Mouse (Mus musculus) neural tube, embryonic 15.5 days (tissue): Measurements from ENCODE around the gene Comtd1. TPM values are rescaled to one million over a fixed set of nuclear protein-coding genes. Genes with fewer than 3 reads are reported as not detected.

Source experiments
- ATAC-seq: fragments of 200-750 bp; cut with Nextera tagmentation; 2 replicates; pipeline ENCODE4 v1.8.0; 2017; ENCODE audit warnings: mild to moderate bottlenecking, moderate TSS enrichment, moderate library complexity; ENCODE audit not compliant: low FRiP score
- H3K27ac ChIP-seq: fragments of 300-500 bp; sonication (generic); replicated peaks from 2 replicates; pipeline ENCODE4 v1.5.1; 2015; ENCODE audit warnings: mild to moderate bottlenecking, inconsistent platforms
- H3K27me3 ChIP-seq: fragments of 300-500 bp; sonication (generic); replicated peaks from 2 replicates; pipeline ENCODE4 v1.6.1; 2015; ENCODE audit warnings: inconsistent platforms
- H3K36me3 ChIP-seq: fragments of 300-500 bp; sonication (generic); 2 replicates; pipeline ENCODE4 v1.6.1; 2015; ENCODE audit warnings: inconsistent platforms
- H3K4me1 ChIP-seq: fragments of 300-500 bp; sonication (generic); 2 replicates; pipeline ENCODE4 v1.6.1; 2015; ENCODE audit warnings: inconsistent platforms
- H3K4me2 ChIP-seq: fragments of 300-500 bp; sonication (generic); 2 replicates; pipeline ENCODE4 v1.6.1; 2015; ENCODE audit warnings: inconsistent platforms, mild to moderate bottlenecking, moderate library complexity
- H3K4me3 ChIP-seq: fragments of 300-500 bp; sonication (generic); replicated peaks from 2 replicates; pipeline ENCODE4 v1.5.1; 2015; ENCODE audit warnings: mild to moderate bottlenecking, inconsistent platforms
- H3K9ac ChIP-seq: fragments of 300-500 bp; sonication (generic); replicated peaks from 2 replicates; pipeline ENCODE4 v1.6.1; 2015; ENCODE audit warnings: mild to moderate bottlenecking, inconsistent platforms
- H3K9me3 ChIP-seq: fragments of 300-500 bp; sonication (generic); replicated peaks from 2 replicates; pipeline ENCODE4 v1.6.1; 2016; ENCODE audit warnings: inconsistent platforms
- WGBS: fragments of 180-500 bp; shearing (Covaris S2); methylation state at CpG from one replicate; pipeline ENCODE4 v1.1.7; 2015; ENCODE audit warnings: mixed read lengths; 5-methylcytosine and 5-hydroxymethylcytosine counted together
- polyA plus RNA-seq: library from polyadenylated mRNA; unstranded; fragments of >200 nt; fragmentation: Nextera tagmentation; extraction: Ambion mirVana; gene quantifications from 2 replicates; pipeline ENCODE4 v1.2.1, GENCODE M21; 2015

Comtd1 gene
- 52.8 and 59.0 TPM in 2 replicates for polyA plus RNA-seq

GRCm38 (mm10) chr14:21848166-21849154 lies at the start of gene Comtd1:
Gene Comtd1 (minus strand): TSS chr14:21848977.
- Histone ChIP-seq H3K4me1 (peaks cover 39% of the 10 kb centered on the region), H3K36me3 (peaks cover 31% of the 10 kb centered on the region), H3K9me3 (no peaks in the 10 kb centered on the region), H3K27me3 (no peaks in the 10 kb centered on the region), H3K4me2 (peak within 1 kb of the TSS; percentile 98), H3K4me3 (peak within 1 kb of the TSS; percentile 76), H3K27ac (peak within 1 kb of the TSS; percentile 69), H3K9ac (peak within 1 kb of the TSS; percentile 78)
- under 1% methylated on average over 51 of the region's 51 CpGs for WGBS
- peak; percentile 85 for ATAC-seq

GRCm38 (mm10) chr14:21892341-21892659 lies 43.5 kb upstream of the Comtd1 start:
- H3K9me3 ChIP-seq, result no peaks in the 10 kb centered on the region
- no peak overlapping the region for H3K4me3 ChIP-seq
- peaks cover 14% of the 10 kb centered on the region for H3K4me1 ChIP-seq
- no peaks in the 10 kb centered on the region for H3K36me3 ChIP-seq
- 0 out of 2 replicates have a peak, but pooled peaks cover 7% of the 10 kb centered on the region for H3K27me3 ChIP-seq
- ATAC-seq, result 0 out of 2 replicates have a peak, but pooled peaks have one; percentile 14
- H3K4me2 ChIP-seq, result no peak overlapping the region; the same call in 1 of the 2 replicates
- no peak overlapping the region for H3K9ac ChIP-seq
- H3K27ac ChIP-seq, result no peak overlapping the region
- WGBS, result 25% methylated on average over 6 of the region's 6 CpGs

- Histone ChIP-seq H3K9me3 (no peaks in the 10 kb centered on the region), H3K9ac (no peak overlapping the region), H3K27ac (peak overlapping the region; percentile 33; the same call in 1 of the 2 replicates), H3K36me3 (no peaks in the 10 kb centered on the region), H3K4me3 (no peak overlapping the region), H3K4me1 (peaks cover 14% of the 10 kb centered on the region), H3K4me2 (peak overlapping the region; percentile 38), H3K27me3 (0 out of 2 replicates have a peak, but pooled peaks cover 7% of the 10 kb centered on the region)
- peak; percentile 86 for ATAC-seq
- 5% methylated on average over 15 of the region's 15 CpGs for WGBS
Observed at GRCm38 (mm10) chr14:21891581-21892340, 43.0 kb upstream of the Comtd1 start.

- Histone ChIP-seq H3K9me3 (no peaks in the 10 kb centered on the region), H3K27ac (no peak overlapping the region), H3K27me3 (0 out of 2 replicates have a peak, but pooled peaks cover 7% of the 10 kb centered on the region), H3K36me3 (no peaks in the 10 kb centered on the region), H3K4me3 (no peak overlapping the region), H3K9ac (no peak overlapping the region), H3K4me1 (peaks cover 14% of the 10 kb centered on the region), H3K4me2 (no peak overlapping the region)
- whole genome bisulfite sequencing, result 90% methylated on average over 2 of the region's 2 CpGs
- no peak for ATAC-seq
Observed at GRCm38 (mm10) chr14:21890430-21890829, 41.7 kb upstream of the Comtd1 start.

DNA sequence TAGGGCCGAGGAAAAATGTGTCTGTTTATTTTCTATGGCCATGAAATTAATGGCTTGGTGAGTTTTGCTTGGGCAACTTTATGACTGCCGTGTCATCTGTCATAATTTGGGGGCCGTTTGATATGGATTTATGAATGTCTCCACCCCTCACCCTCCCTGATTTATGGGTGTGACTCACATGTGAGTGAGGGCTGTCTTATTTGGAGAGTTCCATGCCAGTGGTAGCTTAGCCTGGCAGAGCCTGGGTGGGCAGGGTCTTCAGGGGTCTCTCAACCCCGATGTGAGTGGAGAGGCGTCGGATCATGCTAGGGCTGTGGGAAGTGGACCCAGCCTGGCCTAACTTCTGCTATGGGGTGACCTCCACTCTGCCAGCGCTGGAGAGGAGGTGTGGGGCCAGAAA lies 18.0 kb upstream of the Comtd1 start:
- Histone ChIP-seq H3K4me3 (no peak overlapping the region), H3K9ac (no peak overlapping the region), H3K27me3 (no peaks in the 10 kb centered on the region), H3K36me3 (no peaks in the 10 kb centered on the region), H3K9me3 (no peaks in the 10 kb centered on the region), H3K27ac (no peak overlapping the region), H3K4me2 (no peak overlapping the region), H3K4me1 (no peaks in the 10 kb centered on the region)
- 71% methylated on average over 7 of the region's 7 CpGs for WGBS
- no peak for ATAC-seq

- WGBS, result 33% methylated on average over 7 of the region's 7 CpGs
- no peak overlapping the region for H3K27ac ChIP-seq
- no peaks in the 10 kb centered on the region for H3K36me3 ChIP-seq
- H3K9me3 ChIP-seq, result no peaks in the 10 kb centered on the region
- no peak overlapping the region for H3K4me2 ChIP-seq
- no peaks in the 10 kb centered on the region for H3K27me3 ChIP-seq
- ATAC-seq, result no peak
- H3K4me1 ChIP-seq, result no peaks in the 10 kb centered on the region
- no peak overlapping the region for H3K4me3 ChIP-seq
- H3K9ac ChIP-seq, result no peak overlapping the region
Observed at GRCm38 (mm10) chr14:21866291-21866690, 17.5 kb upstream of the Comtd1 start.

DNA sequence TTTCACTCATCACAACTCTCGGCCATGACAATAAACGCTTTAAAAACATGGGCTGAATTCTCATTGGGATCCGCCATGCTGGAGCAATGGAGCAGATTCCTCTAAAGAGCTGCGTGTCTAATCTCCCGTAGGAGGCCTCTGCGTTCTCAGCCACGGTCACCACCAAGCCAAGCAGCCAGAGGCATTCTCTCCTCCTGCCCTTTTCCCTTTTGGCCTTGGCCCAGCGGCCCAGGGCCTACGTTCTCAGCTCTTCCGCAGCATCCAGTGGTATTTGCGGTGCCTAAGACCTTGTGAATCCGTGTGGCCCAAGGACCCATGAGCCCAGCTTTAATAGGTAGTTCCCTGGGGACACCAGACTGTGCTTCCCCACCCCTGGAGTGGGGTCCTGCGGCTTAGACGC lies 8.1 kb upstream of the Comtd1 start:
- 91% methylated on average over 14 of the region's 14 CpGs for WGBS
- no peak overlapping the region for H3K4me3 ChIP-seq
- ATAC-seq, result no peak

DNA sequence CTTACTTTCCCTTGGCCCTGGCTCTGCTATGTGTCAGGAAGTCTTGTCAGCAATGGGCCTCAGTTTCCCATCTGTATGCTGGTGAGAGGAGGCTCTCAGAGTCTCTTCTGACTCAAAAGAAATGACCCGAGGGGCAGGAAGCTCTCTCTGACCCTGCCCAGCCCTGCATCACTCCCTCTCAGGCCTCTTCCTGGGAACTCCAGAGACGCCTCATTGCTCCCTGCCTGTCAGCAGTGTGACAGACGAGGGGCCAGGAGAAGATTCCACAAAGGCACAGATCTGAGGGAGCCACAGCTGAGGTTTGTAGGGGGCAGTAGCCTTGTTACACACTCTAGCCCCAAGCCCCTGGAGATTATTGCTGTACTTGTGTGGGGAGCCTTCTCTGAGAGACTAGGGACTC lies 7.2 kb upstream of the Comtd1 start:
- Histone ChIP-seq H3K9me3 (no peaks in the 10 kb centered on the region), H3K27me3 (0 out of 2 replicates have a peak, but pooled peaks cover 3% of the 10 kb centered on the region), H3K9ac (no peak overlapping the region), H3K4me3 (no peak overlapping the region), H3K36me3 (no peaks in the 10 kb centered on the region), H3K4me2 (no peak overlapping the region), H3K27ac (no peak overlapping the region), H3K4me1 (peaks cover 17% of the 10 kb centered on the region)
- ATAC-seq, result no peak
- WGBS, result 35% methylated on average over 3 of the region's 3 CpGs

More for the DNA sequence above, 8.1 kb upstream of the Comtd1 start:
- H3K27me3 ChIP-seq, result 0 out of 2 replicates have a peak, but pooled peaks cover 3% of the 10 kb centered on the region
- peaks cover 10% of the 10 kb centered on the region for H3K4me1 ChIP-seq
- no peak overlapping the region for H3K27ac ChIP-seq
- no peak overlapping the region for H3K9ac ChIP-seq
- H3K9me3 ChIP-seq, result no peaks in the 10 kb centered on the region
- H3K4me2 ChIP-seq, result no peak overlapping the region
- no peaks in the 10 kb centered on the region for H3K36me3 ChIP-seq

- Histone ChIP-seq H3K4me3 (no peak overlapping the region), H3K27ac (no peak overlapping the region), H3K4me1 (peaks cover 26% of the 10 kb centered on the region), H3K9me3 (no peaks in the 10 kb centered on the region), H3K36me3 (no peaks in the 10 kb centered on the region), H3K9ac (no peak overlapping the region), H3K27me3 (0 out of 2 replicates have a peak, but pooled peaks cover 3% of the 10 kb centered on the region), H3K4me2 (peak overlapping the region; percentile 53)
- no peak for ATAC-seq
- WGBS, result 84% methylated on average over 9 of the region's 9 CpGs
Observed at GRCm38 (mm10) chr14:21854271-21854670, 5.5 kb upstream of the Comtd1 start.

DNA sequence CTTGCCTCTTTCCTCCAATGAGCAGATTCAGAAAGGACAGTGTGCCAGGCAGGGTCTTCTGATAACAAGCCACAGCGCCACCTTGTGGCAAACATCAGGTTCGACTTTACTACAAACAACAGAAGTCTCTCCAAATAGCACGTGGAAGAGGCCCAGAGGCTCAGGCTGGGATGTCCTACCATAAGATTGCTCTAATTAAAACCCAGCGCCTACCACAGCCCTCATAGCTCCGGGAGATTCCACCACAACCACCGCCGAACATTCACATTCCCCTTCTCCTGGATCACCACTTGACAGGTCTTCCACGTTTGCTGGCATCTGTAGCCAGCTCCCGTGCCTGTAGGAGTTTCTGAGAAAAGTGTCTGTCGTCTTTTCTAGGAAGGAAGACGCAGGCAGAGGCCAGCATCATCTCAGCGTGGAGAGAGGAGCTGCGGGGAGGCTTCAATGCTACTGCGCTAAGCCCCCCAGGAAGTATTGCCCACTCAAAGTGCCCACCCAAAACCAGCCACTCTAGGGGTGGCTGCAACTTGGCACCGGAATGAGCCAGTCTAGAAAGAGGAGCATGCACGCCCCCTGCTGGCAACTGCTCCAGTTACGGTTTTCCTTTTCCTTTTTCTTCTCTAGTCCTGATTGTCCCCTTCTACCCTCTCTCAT lies 4.8 kb upstream of the Comtd1 start:
- Histone ChIP-seq H3K27ac (0 out of 2 replicates have a peak overlapping the region, but pooled peaks have one; percentile 37), H3K9ac (no peak overlapping the region), H3K9me3 (no peaks in the 10 kb centered on the region), H3K27me3 (0 out of 2 replicates have a peak, but pooled peaks cover 3% of the 10 kb centered on the region), H3K36me3 (no peaks in the 10 kb centered on the region), H3K4me1 (peaks cover 26% of the 10 kb centered on the region), H3K4me2 (peak overlapping the region; percentile 53), H3K4me3 (0 out of 2 replicates have a peak overlapping the region, but pooled peaks have one; percentile 11)
- no peak for ATAC-seq
- WGBS, result 11% methylated on average over 17 of the region's 17 CpGs
